8 mouse cellular contexts compared by ENCODE assay signal in the genomic region with DNA sequence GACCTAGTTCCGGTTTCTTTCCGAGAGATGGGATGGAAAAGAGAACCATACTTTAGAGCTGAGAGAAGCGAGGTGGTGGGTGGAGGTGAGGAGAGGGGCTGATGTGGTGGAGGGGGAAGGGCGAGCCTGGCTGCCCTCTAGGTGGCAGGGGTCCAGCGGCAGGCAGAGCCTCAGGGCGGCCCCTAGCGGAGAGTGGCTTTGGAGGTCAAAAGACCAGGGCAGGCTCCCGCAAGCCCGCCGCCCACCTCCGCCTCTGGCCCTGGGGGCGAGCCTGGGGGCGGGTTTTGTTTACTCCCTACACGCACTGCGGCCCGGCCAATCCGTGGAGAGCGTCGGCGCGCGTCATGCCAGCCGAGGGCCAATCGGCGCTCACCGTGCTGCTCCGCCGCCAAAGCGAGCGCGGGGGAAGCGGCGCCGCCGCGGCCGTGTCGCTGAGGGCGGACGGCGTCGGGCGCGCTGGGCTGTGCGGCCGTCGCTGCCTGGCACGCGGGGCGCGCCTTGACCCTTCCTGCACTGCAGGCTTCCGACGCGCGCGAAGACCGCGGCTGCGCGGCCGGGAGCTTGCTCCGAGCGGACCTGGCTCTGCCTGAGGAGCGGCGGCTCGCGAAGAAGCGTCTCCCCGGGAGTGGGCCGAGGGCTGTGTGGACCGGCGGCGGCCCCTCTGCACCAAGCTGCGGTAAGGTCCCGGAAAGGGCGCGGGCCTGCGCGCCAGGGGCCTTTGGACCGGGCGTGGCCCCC. TPM values are rescaled to one million over a fixed set of nuclear protein-coding genes. Genes with fewer than 3 reads are reported as not detected.
DNase-seq lines count a peak whose midpoint lies in the region; ATAC-seq and TF ChIP-seq lines count a peak whose summit lies in the region.

A gene (plus strand): TSS at position 391 of the 738 bp plus-strand sequence.

- peak; percentile 66 for TF ChIP-seq CTCF in gastrocnemius, adult 2 months (IDR thresholded peaks at IDR 0.05)
- TF ChIP-seq CTCF in hindbrain, postnatal 0 days (IDR thresholded peaks at IDR 0.05; ENCODE audit: low read depth): peak; percentile 64
- peak; percentile 49 for TF ChIP-seq CTCF in left cerebral cortex, adult 2 months (IDR thresholded peaks at IDR 0.05)

- ATAC-seq in hindbrain, postnatal 0 days: peak; percentile 99
- peak; percentile 94 for ATAC-seq in megakaryocyte, adult 5-6 weeks (ENCODE audit: poor library complexity, severe bottlenecking)

- H3K4me3 ChIP-seq in gastrocnemius, adult 2 months: peak within 1 kb of the TSS; percentile 84
- H3K4me3 ChIP-seq in hindbrain, postnatal 0 days (ENCODE audit: low read length): peak within 1 kb of the TSS; percentile 84
- H3K4me3 ChIP-seq in left cerebral cortex, adult 2 months: peak within 1 kb of the TSS; percentile 90

- H3K4me1 ChIP-seq in hindbrain, postnatal 0 days (ENCODE audit: insufficient read depth, low read length): no peaks in the 10 kb centered on the region

- intact Hi-C loops in gastrocnemius, adult 2 months (cut with DNase I): loop anchor here (5.0 kb wide), 1 partner anchor 79 kb away; a partner anchor contains a TSS
- intact Hi-C loops in left cerebral cortex, adult 2 months (cut with DNase I): no loop called here

- peak within 1 kb of the TSS; percentile 96 for H3K27ac ChIP-seq in gastrocnemius, adult 2 months
- peak within 1 kb of the TSS; percentile 74; the same call in 1 of the 2 replicates for H3K27ac ChIP-seq in hindbrain, postnatal 0 days
- H3K27ac ChIP-seq in left cerebral cortex, adult 2 months: peak within 1 kb of the TSS; percentile 89

- no peaks in the 10 kb centered on the region for H3K36me3 ChIP-seq in hindbrain, postnatal 0 days (ENCODE audit: insufficient read depth, low read length)

- H3K27me3 ChIP-seq in hindbrain, postnatal 0 days (ENCODE audit: insufficient read depth, low read length): no peaks in the 10 kb centered on the region

- WGBS in hindbrain, postnatal 0 days: under 1% methylated on average over 60 of the region's 81 CpGs

- H3K9me3 ChIP-seq in hindbrain, postnatal 0 days (ENCODE audit: low read length): no peaks in the 10 kb centered on the region

- peak; percentile 88 for DNase-seq in WW6 (ENCODE audit: low read depth, low spot score)
- DNase-seq in cerebellum, postnatal 4 days (ENCODE audit: low spot score in 2 of 2): peak; percentile 73 to 87
- DNase-seq in gastrocnemius, adult 2 months: peak; percentile 96
- DNase-seq in hindbrain, postnatal 0 days (ENCODE audit: low spot score): peak; percentile 95
- DNase-seq in left cerebral cortex, adult 2 months (ENCODE audit: extremely low spot score in 1 of 2, low spot score in 2 of 2): peak; percentile 86 to 89
- DNase-seq in right cerebral cortex, adult 2 months (ENCODE audit: low spot score in 2 of 2): peak; percentile 85 to 86
- DNase-seq in urinary bladder, postnatal 14 days (ENCODE audit: low spot score): peak; percentile 88

- peak within 1 kb of the TSS; percentile 67 for H3K9ac ChIP-seq in hindbrain, postnatal 0 days (replicated peaks; ENCODE audit: low read length)

- peak within 1 kb of the TSS; percentile 99 for H3K4me2 ChIP-seq in hindbrain, postnatal 0 days (ENCODE audit: low read depth, low read length)

RNA-seq across cellular contexts. Expression of the gene that starts here (rescaled TPM):
- 10 to 100 TPM; 37.3 to 54.8 TPM for total RNA-seq in gastrocnemius, adult 2 months (2021)
- total RNA-seq in hindbrain, postnatal 0 days (2014; rRNA removed): 15.6 and 32.1 TPM in 2 replicates
- polyA plus RNA-seq in hindbrain, postnatal 0 days (2015; fragmentation: Nextera tagmentation; extraction: Ambion mirVana): 19.6 and 21.1 TPM in 2 replicates
- 10 to 100 TPM; 32.0 to 33.1 TPM for total RNA-seq in left cerebral cortex, adult 2 months (2021)
- total RNA-seq in megakaryocyte, adult 5-6 weeks (2015): 12.0 and 12.2 TPM in 2 replicates
- total RNA-seq in megakaryocyte, adult 5-6 weeks (2017): 16.7 and 21.4 TPM in 2 replicates

Comparison
In these comparisons a context has a peak if more than half of its experiments do, and no peak if none do; other contexts are left out.
1. Peak in every context shown above with its lines: DNase-seq, ATAC-seq, H3K4me3 ChIP-seq and H3K27ac ChIP-seq.